Mouse (Mus musculus) thymus, postnatal 0 days (tissue): ENCODE measurements around the gene Sox13. TPM values are rescaled to one million over a fixed set of nuclear protein-coding genes. Genes with fewer than 3 reads are reported as not detected.

ENCODE experiments used
- DNase-seq: peaks from one replicate; pipeline ENCODE4 v3.0.0-alpha.2; 2015; ENCODE audit warnings: low spot score
- polyA plus RNA-seq: library from polyadenylated mRNA; unstranded; fragments of >200 nt; fragmentation: Nextera tagmentation; extraction: Ambion mirVana; gene quantifications from 2 replicates; pipeline ENCODE4 v1.2.1, GENCODE M21; 2015

Gene Sox13
- polyA plus RNA-seq, 1 experiment from 2014 or later: 14.6 TPM

GRCm38 (mm10) chr1:133332656-133333430 lies 91.3 kb downstream of the Sox13 start:
- DNase-seq: no peak

Other genes starting within 250 kb of the Sox13 start
- gene Golt1a, start 114.6 kb downstream of the Sox13 start, polyA plus RNA-seq: not detected in 2 replicates
- 0.39 TPM in 1 of 2 replicates, not detected in the other for gene Kiss1, start 102.5 kb downstream of the Sox13 start, polyA plus RNA-seq
- 0.59 and 0.91 TPM in 2 replicates for gene Ren1, start 73.9 kb downstream of the Sox13 start, polyA plus RNA-seq
- gene Etnk2, start 60.8 kb downstream of the Sox13 start, polyA plus RNA-seq: 0.12 and 0.27 TPM in 2 replicates
- gene Snrpe, start 185.9 kb upstream of the Sox13 start, polyA plus RNA-seq: 1,024 and 1,029 TPM in 2 replicates
- 0.14 and 0.86 TPM in 2 replicates for gene Zbed6, start 236.5 kb upstream of the Sox13 start, polyA plus RNA-seq
- gene Gm38394, start 236.9 kb upstream of the Sox13 start, polyA plus RNA-seq: 2.3 and 3.0 TPM in 2 replicates